Mouse (Mus musculus) midbrain, embryonic 11.5 days (tissue): ENCODE results near the gene Capn5. TPM values are rescaled to one million over a fixed set of nuclear protein-coding genes. Genes with fewer than 3 reads are reported as not detected.

Experiments
- ATAC-seq: fragments of 200-750 bp; cut with Nextera tagmentation; 2 replicates; pipeline ENCODE4 v1.8.0; 2017; ENCODE audit warnings: moderate TSS enrichment, moderate library complexity; ENCODE audit not compliant: low FRiP score
- DNase-seq: peaks from one replicate; pipeline ENCODE4 v3.0.0; 2015; ENCODE audit warnings: low spot score; ENCODE audit errors: missing footprints
- H3K27ac ChIP-seq: fragments of 300-500 bp; sonication (generic); 2 replicates; pipeline ENCODE4 v1.5.1; 2014; ENCODE audit warnings: low read depth, low read length
- H3K27me3 ChIP-seq: fragments of 300-500 bp; sonication (generic); 2 replicates; pipeline ENCODE4 v1.6.1; 2014; ENCODE audit warnings: mild to moderate bottlenecking, low read length, moderate library complexity, mixed read lengths; ENCODE audit not compliant: control insufficient read depth, insufficient read depth
- H3K36me3 ChIP-seq: fragments of 300-500 bp; sonication (generic); 2 replicates; pipeline ENCODE4 v1.6.1; 2014; ENCODE audit warnings: mild to moderate bottlenecking, low read length, moderate library complexity, mixed read lengths; ENCODE audit not compliant: control insufficient read depth, insufficient read depth
- H3K4me1 ChIP-seq: fragments of 300-500 bp; sonication (generic); 2 replicates; pipeline ENCODE4 v1.6.1; 2014; ENCODE audit warnings: low read length; ENCODE audit not compliant: control insufficient read depth, insufficient read depth
- H3K4me2 ChIP-seq: fragments of 300-500 bp; sonication (generic); 2 replicates; pipeline ENCODE4 v1.6.1; 2014; ENCODE audit warnings: mild to moderate bottlenecking, moderate library complexity
- H3K4me3 ChIP-seq: fragments of 300-500 bp; sonication (generic); 2 replicates; pipeline ENCODE4 v1.5.1; 2014; ENCODE audit warnings: low read depth, low read length
- H3K9ac ChIP-seq: fragments of 300-500 bp; sonication (generic); 2 replicates; pipeline ENCODE4 v1.6.1; 2014; ENCODE audit warnings: low read length
- H3K9me3 ChIP-seq: fragments of 300-500 bp; sonication (generic); 2 replicates; pipeline ENCODE4 v1.6.1; 2016; ENCODE audit warnings: low read length; ENCODE audit not compliant: control insufficient read depth
- WGBS: fragments of 180-500 bp; shearing (Covaris S2); extraction: QIAGEN DNeasy Blood & Tissue Kit; methylation state at CpG from one replicate; pipeline ENCODE4 v1.1.7; 2014; 5-methylcytosine and 5-hydroxymethylcytosine counted together
- polyA plus RNA-seq: library from polyadenylated mRNA; unstranded; fragments of >200 nt; fragmentation: Nextera tagmentation; extraction: Ambion mirVana; gene quantifications from 2 replicates; pipeline ENCODE4 v1.2.1, GENCODE M21; 2014

Capn5 gene
- polyA plus RNA-seq, 1 experiment from 2014 or later = 3.7 TPM

GRCm38 (mm10) chr7:98185326-98185725, 7.3 kb upstream of the Capn5 start:
- DNase-seq (peak; percentile 84), ATAC-seq (no peak)
- Histone ChIP-seq H3K36me3 (no peaks in the 10 kb centered on the region), H3K27me3 (peaks cover 3% of the 10 kb centered on the region; the same call in 1 of the 2 replicates), H3K9me3 (no peaks in the 10 kb centered on the region), H3K4me2 (no peak overlapping the region), H3K27ac (no peak overlapping the region), H3K4me1 (peaks cover 16% of the 10 kb centered on the region), H3K9ac (no peak overlapping the region), H3K4me3 (no peak overlapping the region)
- WGBS = 85% methylated on average over 6 of the region's 6 CpGs

GRCm38 (mm10) chr7:98178560-98179231, 622 bp upstream of the Capn5 start:
- no peaks in the 10 kb centered on the region for H3K9me3 ChIP-seq
- no peaks in the 10 kb centered on the region; the same call in 1 of the 2 replicates for H3K27me3 ChIP-seq
- no peak overlapping the region for H3K27ac ChIP-seq
- DNase-seq (peak; percentile 82), ATAC-seq (peak; percentile 31)
- peak overlapping the region; percentile 62 for H3K4me2 ChIP-seq
- H3K36me3 ChIP-seq = no peaks in the 10 kb centered on the region
- WGBS = 87% methylated on average over 5 of the region's 5 CpGs
- peak overlapping the region; percentile 73 for H3K4me3 ChIP-seq
- H3K4me1 ChIP-seq = peaks cover 4% of the 10 kb centered on the region
- peak overlapping the region; percentile 68; the same call in 1 of the 2 replicates for H3K9ac ChIP-seq

- peak overlapping the region; percentile 62 for H3K4me2 ChIP-seq
- H3K4me3 ChIP-seq = peak overlapping the region; percentile 73
- H3K4me1 ChIP-seq = peaks cover 4% of the 10 kb centered on the region
- H3K36me3 ChIP-seq = no peaks in the 10 kb centered on the region
- H3K27ac ChIP-seq = no peak overlapping the region
- H3K27me3 ChIP-seq = no peaks in the 10 kb centered on the region; the same call in 1 of the 2 replicates
- WGBS = 10% methylated on average over 9 of the region's 9 CpGs
- no peak for DNase-seq
- peak overlapping the region; percentile 68 for H3K9ac ChIP-seq
- H3K9me3 ChIP-seq = no peaks in the 10 kb centered on the region
- no peak; the same call in 1 of the 2 replicates for ATAC-seq
These were observed 527 bp downstream of the Capn5 start for GRCm38 (mm10) chr7:98177566-98177928.

GRCm38 (mm10) chr7:98177071-98177485, 996 bp downstream of the Capn5 start:
- Histone ChIP-seq H3K9ac (no peak overlapping the region; the same call in 1 of the 2 replicates), H3K4me3 (peak overlapping the region; percentile 73), H3K4me1 (peaks cover 4% of the 10 kb centered on the region), H3K36me3 (no peaks in the 10 kb centered on the region), H3K27ac (no peak overlapping the region), H3K9me3 (no peaks in the 10 kb centered on the region), H3K4me2 (peak overlapping the region; percentile 62), H3K27me3 (no peaks in the 10 kb centered on the region; the same call in 1 of the 2 replicates)
- ATAC-seq = no peak
- no peak for DNase-seq
- WGBS = 44% methylated on average over 2 of the region's 2 CpGs

GRCm38 (mm10) chr7:98176322-98177070, 1.6 kb downstream of the Capn5 start:
- no peaks in the 10 kb centered on the region for H3K36me3 ChIP-seq
- DNase-seq = peak; percentile 78
- no peak overlapping the region for H3K27ac ChIP-seq
- no peaks in the 10 kb centered on the region; the same call in 1 of the 2 replicates for H3K27me3 ChIP-seq
- ATAC-seq = no peak
- H3K9me3 ChIP-seq = no peaks in the 10 kb centered on the region
- H3K4me2 ChIP-seq = no peak overlapping the region; the same call in 1 of the 2 replicates
- 81% methylated on average over 8 of the region's 8 CpGs for WGBS
- peaks cover 4% of the 10 kb centered on the region for H3K4me1 ChIP-seq
- H3K9ac ChIP-seq = no peak overlapping the region
- H3K4me3 ChIP-seq = no peak overlapping the region

- H3K4me1 ChIP-seq = peaks cover 7% of the 10 kb centered on the region
- no peak overlapping the region for H3K9ac ChIP-seq
- WGBS = 71% methylated on average over 4 of the region's 4 CpGs
- H3K4me2 ChIP-seq = no peak overlapping the region
- ATAC-seq (no peak), DNase-seq (peak; percentile 57)
- no peak overlapping the region for H3K27ac ChIP-seq
- H3K36me3 ChIP-seq = no peaks in the 10 kb centered on the region
- no peaks in the 10 kb centered on the region; the same call in 1 of the 2 replicates for H3K27me3 ChIP-seq
- no peaks in the 10 kb centered on the region for H3K9me3 ChIP-seq
- H3K4me3 ChIP-seq = no peak overlapping the region
These were observed 3.0 kb downstream of the Capn5 start for GRCm38 (mm10) chr7:98174883-98175755.

- DNase-seq = no peak
- no peak overlapping the region for H3K9ac ChIP-seq
These were observed 4.7 kb downstream of the Capn5 start for GRCm38 (mm10) chr7:98173408-98173807.

GRCm38 (mm10) chr7:98172661-98173060, 5.4 kb downstream of the Capn5 start:
- Histone ChIP-seq H3K9me3 (no peaks in the 10 kb centered on the region), H3K4me3 (no peak overlapping the region), H3K9ac (no peak overlapping the region), H3K36me3 (no peaks in the 10 kb centered on the region), H3K27me3 (no peaks in the 10 kb centered on the region), H3K4me1 (peaks cover 3% of the 10 kb centered on the region), H3K27ac (no peak overlapping the region), H3K4me2 (no peak overlapping the region)
- ATAC-seq = no peak
- DNase-seq = peak; percentile 57
- 82% methylated on average over 8 of the region's 8 CpGs for WGBS

More at GRCm38 (mm10) chr7:98173408-98173807, 4.7 kb downstream of the Capn5 start:
- no peaks in the 10 kb centered on the region for H3K36me3 ChIP-seq
- no peaks in the 10 kb centered on the region for H3K9me3 ChIP-seq
- H3K4me2 ChIP-seq = no peak overlapping the region
- no peak overlapping the region for H3K4me3 ChIP-seq
- 75% methylated on average over 4 of the region's 4 CpGs for WGBS
- no peaks in the 10 kb centered on the region for H3K27me3 ChIP-seq
- no peak overlapping the region for H3K27ac ChIP-seq
- peaks cover 5% of the 10 kb centered on the region for H3K4me1 ChIP-seq
- no peak for ATAC-seq
